Mouse (Mus musculus) right cerebral cortex, postnatal 10 days (tissue): ENCODE data around the gene Smdt1.
"Not testable (repeated sequence)": the region's sequence is repeated elsewhere in the genome, so short reads cannot be mapped to it uniquely, and the experiment has no call there.

ENCODE experiments used
- DNase-seq, 2 experiments: peaks; one replicate each; pipeline ENCODE4 v3.0.0; 2021; ENCODE audit warnings: low spot score in 2 of 2

Gene Smdt1

GRCm38 (mm10) chr15:82368851-82369250 lies 30.1 kb downstream of the Smdt1 start:
- DNase-seq, result no peak

DNA sequence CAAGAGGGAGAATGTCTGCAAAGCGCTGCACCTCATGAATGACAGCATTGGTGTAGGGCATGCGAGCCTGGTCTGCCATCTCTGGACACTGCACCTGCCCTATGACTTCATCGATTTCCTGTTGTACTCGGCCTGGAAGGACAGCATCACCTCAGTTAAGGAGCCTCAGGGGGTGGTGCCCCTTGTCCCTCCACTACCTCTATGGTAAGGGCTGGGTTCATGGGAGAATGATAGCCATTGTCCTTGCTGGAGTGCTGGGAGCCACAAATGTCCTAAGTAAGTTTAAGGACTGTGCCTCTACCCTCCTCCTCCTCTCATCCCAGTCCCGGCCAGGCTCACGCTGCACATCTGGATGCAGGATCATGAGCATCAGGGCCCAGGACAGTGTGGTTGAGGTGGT lies 33.7 kb downstream of the Smdt1 start:
- no peak for DNase-seq

DNA sequence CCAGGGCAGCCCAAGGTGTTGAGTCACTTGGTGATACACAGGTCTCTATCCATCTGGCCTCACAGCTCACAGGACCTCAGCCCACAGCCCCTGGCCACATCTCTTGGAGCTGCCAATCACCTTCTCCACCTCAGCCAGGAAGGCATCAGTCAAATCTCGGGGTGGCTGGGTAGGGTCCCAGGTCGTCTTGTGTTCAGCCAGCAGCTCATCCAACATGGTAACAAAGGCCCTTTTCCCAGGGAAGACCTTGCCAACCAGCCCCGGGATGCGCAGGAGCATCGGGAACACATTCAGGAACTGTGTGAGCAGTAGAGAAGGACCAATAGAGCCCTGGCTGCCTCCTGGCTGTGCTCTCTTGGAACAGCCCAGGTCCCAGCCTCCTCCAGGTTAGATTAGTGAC lies 34.2 kb downstream of the Smdt1 start:
- DNase-seq, result no peak

DNA sequence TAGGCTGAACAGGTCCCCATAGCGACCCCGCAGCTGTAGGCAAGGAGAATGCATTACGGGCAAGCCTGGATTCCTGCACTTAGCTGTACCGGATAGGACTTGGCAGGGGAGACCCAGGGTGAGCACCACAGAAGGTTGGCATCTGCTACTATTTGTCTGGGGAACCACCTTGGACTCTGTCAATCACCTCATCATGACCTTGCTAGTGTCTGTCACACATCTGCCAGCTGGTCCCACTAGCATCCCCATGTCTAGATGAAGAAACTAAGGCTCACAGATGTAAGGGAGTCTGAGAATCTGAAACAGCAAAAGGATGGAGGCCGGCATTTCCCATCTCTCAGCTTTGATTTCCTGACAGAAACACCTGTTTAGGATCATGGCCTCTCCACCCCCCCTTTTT lies 35.7 kb downstream of the Smdt1 start:
- DNase-seq, result no peak

DNA sequence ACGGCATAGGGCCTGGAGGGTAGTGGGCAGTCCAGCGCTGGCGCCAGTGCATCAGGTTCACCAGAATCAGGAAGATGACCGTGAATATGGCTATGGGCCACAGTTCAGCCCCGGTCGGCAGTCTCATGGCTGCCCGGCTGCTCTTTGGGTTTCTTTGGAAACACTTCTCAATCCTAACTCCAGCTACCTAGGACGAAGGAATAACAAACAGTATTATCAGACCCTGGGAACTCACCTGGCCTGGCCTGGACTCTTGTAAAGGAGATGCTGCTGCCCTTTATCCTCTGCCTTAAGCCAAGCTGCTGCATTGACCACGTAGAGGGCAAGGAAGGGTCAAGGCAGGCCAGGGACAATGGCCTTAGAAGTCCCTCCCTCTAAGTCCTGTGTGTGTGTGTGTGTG lies 37.1 kb downstream of the Smdt1 start:
- DNase-seq, result no peak

DNA sequence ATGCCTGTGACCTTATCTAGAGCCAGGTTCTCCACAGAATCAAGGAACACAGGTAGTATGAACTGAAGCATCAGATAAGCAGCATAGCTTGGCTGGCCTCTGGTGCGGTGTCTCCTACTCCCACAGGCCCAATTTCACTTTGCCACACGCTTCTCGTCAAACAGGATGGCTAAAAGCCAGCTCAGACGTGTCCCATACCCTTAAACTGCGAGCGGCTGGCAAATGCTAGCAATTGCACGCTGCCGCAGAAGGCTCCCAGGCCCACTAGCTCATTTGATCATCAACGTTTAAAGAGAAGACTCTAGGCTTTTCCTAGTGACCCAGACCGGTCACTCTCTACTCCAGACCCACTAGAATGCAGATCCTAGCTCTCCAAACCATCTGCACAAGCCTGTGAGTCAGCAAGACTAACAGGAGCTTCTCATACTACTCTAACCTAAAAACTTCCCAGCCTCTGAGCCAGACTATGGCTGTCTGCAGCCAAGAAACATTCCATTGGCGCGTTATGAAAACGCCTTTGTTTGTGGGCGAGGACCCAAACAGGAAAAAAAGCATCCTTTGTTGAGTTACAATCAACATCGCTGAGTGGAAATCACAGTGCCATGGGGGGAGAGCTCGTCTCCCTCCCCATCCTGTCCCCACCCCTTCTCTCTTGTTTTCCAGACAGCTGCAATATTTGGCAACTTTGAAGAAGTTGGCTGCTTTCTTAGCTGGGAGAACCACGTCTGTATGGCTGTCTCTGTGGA lies 37.8 kb downstream of the Smdt1 start:
- DNase-seq, result peak; percentile 72 to 79

DNA sequence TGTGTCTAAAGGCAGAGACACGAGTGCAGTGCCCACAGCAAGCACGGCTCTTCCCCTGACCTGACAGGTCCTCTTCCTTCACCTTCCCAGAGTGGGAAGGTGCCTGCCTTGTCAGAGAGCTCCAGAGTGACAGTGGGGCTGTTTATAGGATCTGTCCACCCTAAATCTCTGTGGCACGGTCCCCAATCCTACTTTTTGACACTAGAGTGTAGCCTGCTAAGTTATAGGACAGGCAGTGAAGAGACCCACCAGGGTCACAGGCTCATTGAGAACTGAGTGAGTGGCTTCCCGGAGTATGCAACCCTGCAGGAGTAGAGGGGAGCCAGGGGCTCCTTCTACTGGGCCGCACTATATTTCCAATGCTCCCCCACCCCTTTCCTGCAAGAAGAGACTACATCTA lies 38.9 kb downstream of the Smdt1 start:
- DNase-seq, result no peak

DNA sequence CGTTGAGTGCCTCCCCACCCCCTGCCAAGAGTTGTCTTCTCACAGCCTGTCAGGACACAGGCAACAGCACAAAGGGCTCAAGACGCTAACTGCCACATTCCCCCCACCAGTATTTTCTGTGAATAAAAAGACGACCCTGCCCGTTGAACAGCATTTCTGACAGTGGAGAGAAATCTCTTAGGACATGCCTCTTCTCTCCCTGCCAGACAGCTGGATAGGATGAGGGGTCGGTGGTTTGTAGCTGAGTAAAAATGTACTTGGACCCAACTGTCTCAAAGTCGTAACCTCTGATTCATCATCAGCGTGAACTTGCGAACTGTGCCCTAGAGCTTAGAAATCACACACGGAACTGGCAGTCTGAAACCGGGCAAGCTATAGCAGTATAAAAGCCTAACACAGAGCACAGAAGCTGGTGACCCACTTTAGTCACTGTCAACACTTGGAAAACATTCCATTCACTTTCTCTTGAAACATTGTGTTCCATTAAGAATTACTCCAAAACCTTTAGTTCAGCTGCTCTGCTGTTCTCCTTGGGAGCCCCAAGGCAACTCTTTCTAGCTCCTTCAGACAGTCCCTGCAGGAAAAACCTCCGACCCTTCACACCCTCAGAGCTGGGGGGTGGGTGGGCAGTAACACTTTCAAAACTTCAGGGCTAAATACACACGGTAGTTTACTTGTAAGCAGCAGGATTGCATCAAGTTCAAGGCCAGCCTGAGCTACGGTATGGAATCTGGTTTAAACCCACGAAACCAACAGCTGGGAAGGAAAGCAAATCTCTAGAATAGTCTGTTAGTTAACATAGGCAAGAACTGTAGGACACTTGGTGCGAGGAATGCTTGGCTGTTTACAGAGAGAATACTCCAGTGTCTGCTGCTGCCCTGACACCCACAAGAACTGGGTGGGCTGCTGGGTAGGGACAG lies 39.8 kb downstream of the Smdt1 start:
- no peak for DNase-seq

DNA sequence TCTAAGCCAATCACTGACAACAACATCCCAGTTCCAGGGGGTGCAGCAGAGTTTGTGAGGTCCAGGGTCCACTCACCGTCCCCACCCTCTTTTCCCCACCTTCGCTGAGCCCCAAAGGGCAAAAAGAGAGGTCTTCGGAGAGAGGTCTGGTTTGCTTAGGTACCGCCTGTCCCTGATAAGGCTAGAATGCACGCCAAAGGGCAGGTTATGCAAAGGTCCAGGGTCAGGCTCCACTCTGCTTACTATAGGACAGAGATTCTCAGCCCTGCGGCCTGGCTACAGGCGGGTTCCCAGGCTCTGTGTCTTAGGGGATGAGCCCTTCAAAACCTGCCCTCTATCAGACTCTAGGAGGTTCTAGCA lies 40.7 kb downstream of the Smdt1 start:
- no peak for DNase-seq

DNA sequence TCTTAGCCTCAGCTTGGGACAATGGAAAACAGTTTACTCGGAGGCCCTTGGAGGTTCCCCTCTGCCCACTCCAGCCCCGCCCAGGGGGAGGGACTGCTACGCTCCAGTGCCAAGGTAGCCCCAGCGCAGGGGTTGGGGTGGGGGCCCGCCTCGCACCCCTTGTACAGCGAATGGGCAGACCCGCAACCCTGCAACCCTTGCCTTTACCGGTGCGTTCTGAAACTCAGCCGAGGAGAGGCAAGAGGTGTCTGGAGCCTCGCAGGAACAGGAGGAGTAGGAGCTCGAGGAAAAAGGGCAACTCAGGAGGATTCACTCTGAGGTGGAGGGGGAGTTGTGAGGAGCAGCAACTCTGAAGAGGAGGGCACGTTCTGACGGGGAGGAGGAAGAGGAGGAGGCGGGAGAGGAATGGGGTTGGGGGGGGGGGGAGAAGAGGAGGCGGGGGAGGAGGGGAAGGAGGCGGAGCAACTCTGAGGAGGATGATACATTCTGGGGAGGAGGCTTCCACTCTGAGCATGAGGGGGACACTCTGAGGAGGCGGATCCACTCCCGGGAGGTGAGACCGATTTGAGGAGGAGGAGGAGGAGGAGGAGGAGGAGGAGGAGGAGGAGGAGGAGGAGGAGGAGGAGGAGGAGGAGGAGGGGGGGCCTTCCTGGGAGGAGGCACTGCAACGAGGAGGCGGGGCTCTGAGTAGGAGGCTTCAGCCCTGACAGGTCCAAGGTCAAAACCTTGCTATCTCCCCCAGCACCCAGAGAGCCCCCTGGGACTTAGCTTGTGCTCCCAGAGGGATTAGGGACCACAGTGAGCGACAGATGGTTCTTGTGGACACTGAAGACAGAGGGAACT lies 41.3 kb downstream of the Smdt1 start, which contains the start of gene Cyp2d22:
Gene Cyp2d22 (minus strand): TSS at position 390 of the 843 bp plus-strand sequence.
- DNase-seq, result peak; percentile 40 to 47

DNA sequence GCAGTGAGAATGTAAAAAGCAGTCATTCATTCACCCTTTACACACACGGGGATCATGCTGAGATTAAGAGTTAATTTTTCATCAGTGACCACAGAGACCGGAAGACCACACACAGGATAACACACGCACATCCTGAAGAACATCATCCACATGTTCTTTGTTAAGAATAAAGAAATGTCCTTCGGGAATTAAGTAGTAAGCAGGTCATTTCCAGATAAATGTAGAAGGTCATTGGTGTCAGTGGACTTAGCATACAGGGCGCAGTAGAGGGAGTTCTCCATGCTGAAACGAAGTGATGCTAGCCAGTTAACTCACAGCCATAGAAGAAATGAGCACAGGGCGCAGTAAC lies 41.9 kb downstream of the Smdt1 start:
- no peak for DNase-seq

DNA sequence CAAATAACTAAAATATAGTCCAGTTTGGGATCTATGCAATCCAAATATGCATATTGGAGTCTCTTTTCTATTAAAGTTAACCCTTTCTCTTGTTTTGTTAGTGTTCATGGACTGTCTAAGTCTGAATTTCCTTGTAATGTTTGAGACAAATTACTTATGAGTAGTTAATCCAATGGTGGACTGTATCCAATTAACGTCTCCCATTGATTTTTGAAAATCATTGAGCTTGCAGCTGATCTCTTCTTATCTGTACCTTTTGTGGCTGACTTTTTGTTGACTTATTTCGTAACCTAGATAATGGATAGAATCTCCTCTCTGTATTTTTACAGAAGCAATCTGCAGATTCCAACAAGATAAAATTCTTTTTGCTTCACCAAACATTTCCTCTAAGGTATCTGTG lies 43.7 kb downstream of the Smdt1 start:
- DNase-seq, result no peak

DNA sequence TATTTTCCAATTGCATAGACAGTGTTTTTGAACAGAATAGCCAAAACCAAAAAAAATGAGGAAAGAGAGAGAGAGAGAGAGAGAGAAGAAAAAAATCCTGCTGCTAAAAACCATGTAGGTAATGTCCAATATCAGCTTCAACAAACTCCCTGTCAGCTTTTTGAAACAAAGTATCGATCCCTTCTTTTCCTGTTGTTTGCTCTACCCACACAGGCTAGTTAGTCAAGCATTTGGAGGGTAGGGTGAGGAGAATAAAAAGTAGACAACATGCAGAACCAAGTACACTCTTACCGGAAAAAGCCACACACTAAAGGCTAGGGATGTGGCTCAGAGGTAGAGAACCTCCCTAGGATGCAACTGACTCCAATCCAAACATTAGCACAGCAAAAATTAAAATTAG lies 47.0 kb downstream of the Smdt1 start:
- DNase-seq, result no peak

GRCm38 (mm10) chr15:82389916-82390315 lies 51.2 kb downstream of the Smdt1 start:
- not testable (repeated sequence) for DNase-seq

- DNase-seq, result not testable (repeated sequence)
Measured at GRCm38 (mm10) chr15:82393922-82394321, 55.2 kb downstream of the Smdt1 start, which contains the start of gene Cyp2d11. TSS of gene Cyp2d11 (minus strand) at chr15:82394022.

- not testable (repeated sequence) for DNase-seq
Measured at GRCm38 (mm10) chr15:82395955-82396354, 57.2 kb downstream of the Smdt1 start.
